Mouse (Mus musculus): ENCODE results near the gene 0610030E20Rik.

The 0610030E20Rik gene

DNA sequence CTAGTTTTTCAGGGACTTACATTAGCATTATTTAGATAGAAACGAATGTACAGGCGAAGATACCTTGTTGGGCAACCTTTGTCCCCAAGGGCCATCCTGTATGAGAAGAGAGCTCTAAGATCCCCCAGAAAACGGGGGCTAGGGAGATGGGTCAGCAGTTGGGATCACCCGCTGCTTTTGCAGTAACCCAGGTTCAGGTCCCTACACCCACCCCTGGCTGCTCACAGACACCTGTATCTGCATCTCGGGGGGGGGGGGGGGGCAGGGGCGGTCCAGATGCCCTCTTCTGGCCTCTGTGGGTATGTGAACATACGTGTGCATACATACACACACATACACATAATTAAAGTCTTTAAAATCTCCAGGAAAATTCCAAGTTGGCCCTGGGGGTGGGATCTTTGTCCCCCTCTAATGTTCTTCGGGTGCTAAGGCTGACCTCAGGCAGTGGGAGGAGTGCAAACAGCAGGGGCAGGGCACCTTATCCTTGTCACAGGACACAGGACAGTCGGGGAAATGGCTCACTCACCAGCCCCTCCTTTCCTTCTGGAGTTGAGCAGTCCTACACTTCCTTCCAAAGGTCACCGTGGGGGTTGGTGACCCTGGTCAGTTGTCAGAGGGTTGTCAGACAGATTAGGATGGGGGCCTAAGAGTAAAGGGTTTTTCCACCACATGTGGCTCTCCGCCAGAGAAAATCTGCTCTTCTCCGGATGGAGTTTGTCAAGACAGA lies 43.8 kb downstream of the 0610030E20Rik start:
- DNase-seq (ENCODE audit: low spot score in 2 of 2) = peak; percentile 67 to 79

DNA sequence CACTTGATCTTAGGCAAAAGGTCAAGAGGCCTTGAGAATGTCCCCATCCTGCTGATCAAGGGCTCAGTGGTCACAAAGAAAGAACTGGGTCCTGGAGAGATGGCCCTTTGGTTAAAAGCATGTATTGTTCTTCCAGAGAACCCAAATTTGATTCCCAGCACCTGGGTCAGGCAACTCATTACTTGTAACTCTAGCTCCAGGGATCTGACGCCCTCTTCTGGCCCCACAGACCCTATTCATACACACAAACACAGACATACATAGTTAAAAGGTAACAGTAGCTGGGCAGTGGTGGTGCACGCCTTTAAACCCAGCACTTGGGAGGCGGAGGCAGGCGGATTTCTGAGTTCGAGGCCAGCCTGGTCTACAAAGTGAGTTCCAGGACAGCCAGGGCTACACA lies 45.2 kb downstream of the 0610030E20Rik start:
- no peak for DNase-seq (ENCODE audit: low spot score in 2 of 2)

DNA sequence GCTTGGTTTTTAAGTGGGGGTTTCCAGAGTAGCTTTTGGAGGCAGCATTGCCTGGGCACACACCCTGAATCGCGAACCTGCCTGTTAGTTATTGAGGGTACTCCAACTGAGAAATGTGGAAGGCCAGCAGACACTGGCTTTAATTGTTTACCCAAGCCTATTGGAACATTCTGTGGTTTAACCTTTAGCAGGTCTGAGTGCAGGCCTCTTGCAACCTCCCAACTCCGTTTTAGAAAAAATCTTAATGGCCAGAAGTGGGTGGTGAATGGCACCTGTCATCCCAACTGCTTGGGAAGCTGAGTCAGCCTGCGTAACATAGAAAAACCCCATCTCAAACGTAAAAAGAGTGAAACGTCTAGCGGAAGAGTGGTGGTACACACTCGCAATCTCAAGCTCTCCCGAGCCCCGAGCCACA lies 49.7 kb downstream of the 0610030E20Rik start:
- DNase-seq (ENCODE audit: low spot score in 2 of 2) = no peak

DNA sequence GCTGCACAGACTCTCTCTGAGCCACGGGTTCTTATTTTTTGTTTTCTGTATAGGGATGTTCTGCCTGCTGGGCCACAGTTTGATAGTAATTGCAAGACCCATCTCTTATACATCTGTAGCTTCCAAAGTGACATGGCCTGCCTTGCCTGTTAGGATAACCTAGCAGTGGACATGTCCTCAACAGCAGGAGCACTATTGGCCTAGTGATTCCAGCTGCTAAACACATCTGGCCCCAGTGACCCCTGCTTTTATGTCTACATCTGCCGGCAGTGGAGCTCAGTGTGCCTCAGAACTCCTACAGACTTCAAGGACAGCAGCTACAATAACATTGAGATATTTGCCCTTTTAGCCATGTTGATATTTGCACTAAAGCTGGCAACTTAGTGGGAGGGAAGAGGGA lies 52.9 kb downstream of the 0610030E20Rik start:
- no peak for DNase-seq (ENCODE audit: low spot score in 2 of 2)

DNA sequence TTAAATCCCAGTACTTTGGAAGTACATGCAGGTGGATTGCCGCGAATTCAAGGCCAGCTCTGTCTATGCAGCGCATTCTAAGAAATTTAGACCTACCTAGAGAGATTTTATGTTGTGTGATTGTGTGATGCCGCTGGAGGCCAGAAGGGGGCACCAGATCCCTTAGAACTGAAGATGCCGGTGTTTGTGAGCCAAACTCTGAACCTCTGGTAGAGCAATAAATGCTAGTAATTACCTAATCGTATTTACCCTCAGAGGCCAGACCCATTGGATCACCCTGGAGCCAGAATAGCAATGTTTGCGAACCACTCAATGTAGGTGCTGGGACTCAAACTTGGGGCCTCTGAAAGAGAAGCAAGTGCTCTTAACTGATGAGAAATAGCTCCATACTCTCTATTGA lies 54.8 kb downstream of the 0610030E20Rik start:
- peak; percentile 81 to 93 for DNase-seq (ENCODE audit: low spot score in 2 of 2)
